Mouse (Mus musculus): ENCODE measurements at regions not wholly inside any gene's neighbourhood (a gene's known extent, or its start where the extent isn't known, plus 50 kb on each side); places are given as distances from the start of the nearest gene placed in this dataset.

DNA sequence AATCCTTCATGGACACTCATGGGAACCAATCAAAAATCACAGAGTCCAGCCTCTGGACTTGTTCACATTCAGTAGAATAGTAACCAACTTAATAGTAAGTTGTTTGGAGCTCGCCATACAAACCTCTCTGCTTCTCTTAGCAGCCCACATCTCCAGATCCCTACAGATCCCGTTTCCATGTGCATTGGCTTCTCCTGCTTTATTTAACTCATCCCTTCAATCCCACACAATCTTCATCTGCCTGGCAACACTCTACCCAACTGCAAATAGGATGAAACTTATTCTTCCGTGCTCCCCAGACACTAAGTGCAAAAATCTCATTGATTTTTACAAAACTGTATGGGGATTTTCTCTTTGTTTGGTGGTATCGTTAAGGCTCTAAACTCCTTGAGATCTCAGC lies 206.2 kb upstream of the Tars start:
- TF ChIP-seq CTCF (IDR thresholded peaks at IDR 0.05; ENCODE audit: borderline replicate concordance, insufficient read depth, low read depth, low read length) (no peak), POLR2A (IDR thresholded peaks at IDR 0.05; ENCODE audit: borderline replicate concordance, insufficient read depth, low read length) (no peak)

Measured in cerebellum, adult 2 months (tissue).